Mouse (Mus musculus) midbrain, embryonic 16.5 days (tissue): ENCODE data around the gene Arid4b. TPM values are rescaled to one million over a fixed set of nuclear protein-coding genes. Genes with fewer than 3 reads are reported as not detected.

ENCODE experiments used
- ATAC-seq: fragments of 200-750 bp; cut with Nextera tagmentation; 2 replicates; pipeline ENCODE4 v1.8.0; 2017; ENCODE audit warnings: moderate TSS enrichment
- H3K27ac ChIP-seq: fragments of 300-500 bp; sonication (generic); 2 replicates; pipeline ENCODE4 v1.5.1; 2014; ENCODE audit warnings: mild to moderate bottlenecking, low read length, mixed read lengths
- H3K27me3 ChIP-seq: fragments of 300-500 bp; sonication (generic); 2 replicates; pipeline ENCODE4 v1.6.1; 2014; ENCODE audit warnings: low read depth, low read length, mixed read lengths; ENCODE audit not compliant: control insufficient read depth, insufficient read depth
- H3K36me3 ChIP-seq: fragments of 300-500 bp; sonication (generic); 2 replicates; pipeline ENCODE4 v1.6.1; 2014; ENCODE audit warnings: mild to moderate bottlenecking, low read length, moderate library complexity, mixed read lengths; ENCODE audit not compliant: control insufficient read depth, insufficient read depth
- H3K4me1 ChIP-seq: fragments of 300-500 bp; sonication (generic); 2 replicates; pipeline ENCODE4 v1.6.1; 2014; ENCODE audit warnings: mild to moderate bottlenecking, low read length, mixed read lengths; ENCODE audit not compliant: control insufficient read depth, insufficient read depth
- H3K4me2 ChIP-seq: fragments of 300-500 bp; sonication (generic); 2 replicates; pipeline ENCODE4 v1.6.1; 2014; ENCODE audit warnings: mild to moderate bottlenecking, low read length, mixed read lengths
- H3K4me3 ChIP-seq: fragments of 300-500 bp; sonication (generic); 2 replicates; pipeline ENCODE4 v1.5.1; 2014; ENCODE audit warnings: low read depth, mild to moderate bottlenecking, low read length, moderate library complexity, mixed read lengths
- H3K9ac ChIP-seq: fragments of 300-500 bp; sonication (generic); 2 replicates; pipeline ENCODE4 v1.6.1; 2014; ENCODE audit warnings: low read depth, low read length, mixed read lengths
- H3K9me3 ChIP-seq: fragments of 300-500 bp; sonication (generic); replicated peaks from 2 replicates; pipeline ENCODE4 v1.6.1; 2014; ENCODE audit warnings: mild to moderate bottlenecking, low read length, mixed read lengths; ENCODE audit not compliant: control insufficient read depth, poor library complexity, severe bottlenecking
- WGBS: fragments of 180-500 bp; shearing (Covaris S2); extraction: QIAGEN DNeasy Blood & Tissue Kit; methylation state at CpG from one replicate; pipeline ENCODE4 v1.1.7; 2014; 5-methylcytosine and 5-hydroxymethylcytosine counted together
- polyA plus RNA-seq: library from polyadenylated mRNA; unstranded; fragments of >200 nt; fragmentation: Nextera tagmentation; extraction: Ambion mirVana; gene quantifications from 2 replicates; pipeline ENCODE4 v1.2.1, GENCODE M21; 2015

Arid4b gene
- polyA plus RNA-seq, 1 experiment from 2014 or later: 80.9 TPM

GRCm38 (mm10) chr13:14069291-14069690 lies 6.3 kb downstream of the Arid4b start:
- Histone ChIP-seq H3K9me3 (no peaks in the 10 kb centered on the region), H3K4me2 (no peak overlapping the region), H3K4me1 (peaks cover 20% of the 10 kb centered on the region), H3K4me3 (no peak overlapping the region), H3K9ac (no peak overlapping the region), H3K27me3 (no peaks in the 10 kb centered on the region), H3K36me3 (no peaks in the 10 kb centered on the region), H3K27ac (no peak overlapping the region)
- 89% methylated on average over 1 of the region's 1 CpGs for WGBS
- ATAC-seq: no peak

- H3K4me1 ChIP-seq: no peaks in the 10 kb centered on the region
- WGBS: 100% methylated on average over 1 of the region's 1 CpGs
- no peaks in the 10 kb centered on the region for H3K27me3 ChIP-seq
- no peak overlapping the region for H3K4me3 ChIP-seq
- no peak overlapping the region for H3K27ac ChIP-seq
- H3K36me3 ChIP-seq: no peaks in the 10 kb centered on the region
- H3K9ac ChIP-seq: no peak overlapping the region
- no peak overlapping the region for H3K4me2 ChIP-seq
- no peak for ATAC-seq
- no peaks in the 10 kb centered on the region for H3K9me3 ChIP-seq
Observed at GRCm38 (mm10) chr13:14074371-14074770, 11.3 kb downstream of the Arid4b start.

DNA sequence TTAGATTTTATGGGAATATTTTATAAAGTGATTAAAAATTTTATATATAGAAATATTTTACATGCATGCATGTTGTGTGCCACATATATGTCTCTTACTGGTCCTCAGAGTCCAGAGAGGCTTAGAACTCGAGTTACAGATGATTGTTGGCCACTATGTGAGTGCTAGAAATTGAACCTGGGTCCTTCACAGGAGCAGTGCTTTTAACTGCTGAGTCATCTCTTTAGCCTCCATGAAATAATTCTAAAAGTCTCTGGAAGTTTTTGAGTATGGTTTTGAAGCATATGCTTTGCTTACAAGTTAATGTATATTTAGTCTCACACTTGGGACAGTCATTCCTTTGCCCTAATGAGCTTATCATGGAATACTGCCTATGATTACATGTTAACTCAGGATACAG lies 12.3 kb downstream of the Arid4b start:
- no peaks in the 10 kb centered on the region for H3K4me1 ChIP-seq
- no peak overlapping the region for H3K4me3 ChIP-seq
- H3K9ac ChIP-seq: no peak overlapping the region
- no peak for ATAC-seq
- H3K27me3 ChIP-seq: no peaks in the 10 kb centered on the region
- no peak overlapping the region for H3K4me2 ChIP-seq
- H3K27ac ChIP-seq: no peak overlapping the region
- no peaks in the 10 kb centered on the region for H3K9me3 ChIP-seq
- H3K36me3 ChIP-seq: no peaks in the 10 kb centered on the region
- 95% methylated on average over 1 of the region's 1 CpGs for WGBS

- no peaks in the 10 kb centered on the region for H3K36me3 ChIP-seq
- H3K4me1 ChIP-seq: no peaks in the 10 kb centered on the region
- 85% methylated on average over 1 of the region's 1 CpGs for WGBS
- ATAC-seq: no peak
- no peak overlapping the region for H3K4me2 ChIP-seq
- H3K4me3 ChIP-seq: no peak overlapping the region
- H3K9ac ChIP-seq: no peak overlapping the region
- no peak overlapping the region for H3K27ac ChIP-seq
- H3K9me3 ChIP-seq: no peaks in the 10 kb centered on the region
- no peaks in the 10 kb centered on the region for H3K27me3 ChIP-seq
Observed at GRCm38 (mm10) chr13:14088669-14089068, 25.6 kb downstream of the Arid4b start.

GRCm38 (mm10) chr13:14103026-14103425 lies 40.0 kb downstream of the Arid4b start:
- Histone ChIP-seq H3K27ac (no peak overlapping the region), H3K4me1 (no peaks in the 10 kb centered on the region; the same call in 1 of the 2 replicates), H3K9me3 (no peaks in the 10 kb centered on the region), H3K9ac (no peak overlapping the region), H3K27me3 (no peaks in the 10 kb centered on the region), H3K4me3 (no peak overlapping the region), H3K4me2 (no peak overlapping the region), H3K36me3 (no peaks in the 10 kb centered on the region)
- 78% methylated on average over 1 of the region's 1 CpGs for WGBS
- ATAC-seq: no peak

GRCm38 (mm10) chr13:14110154-14110873 lies 47.3 kb downstream of the Arid4b start:
- Histone ChIP-seq H3K9me3 (no peaks in the 10 kb centered on the region), H3K9ac (no peak overlapping the region), H3K27me3 (no peaks in the 10 kb centered on the region), H3K4me2 (no peak overlapping the region), H3K27ac (no peak overlapping the region), H3K4me3 (no peak overlapping the region), H3K4me1 (no peaks in the 10 kb centered on the region; the same call in 1 of the 2 replicates), H3K36me3 (no peaks in the 10 kb centered on the region)
- no peak for ATAC-seq
- WGBS: 92% methylated on average over 2 of the region's 2 CpGs

DNA sequence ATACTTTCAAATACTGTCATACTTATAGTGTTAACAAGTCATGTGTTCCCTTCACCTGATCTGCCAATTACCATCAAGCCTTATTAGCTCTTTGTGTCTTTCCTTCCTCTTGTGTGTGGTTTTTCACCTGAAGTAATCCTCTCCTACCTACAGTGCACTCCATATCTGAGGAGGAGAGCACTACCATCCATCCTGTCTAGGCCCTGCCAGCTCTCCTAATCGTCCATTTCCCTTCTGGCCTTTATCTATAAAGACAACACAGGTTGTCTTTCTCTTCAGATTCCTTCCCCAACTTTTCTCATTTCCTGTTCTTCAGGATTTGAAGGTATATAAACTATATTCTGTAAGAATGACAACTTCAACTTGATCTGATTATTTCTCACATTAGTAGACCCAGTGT lies 48.1 kb downstream of the Arid4b start:
- no peak overlapping the region for H3K4me2 ChIP-seq
- H3K27me3 ChIP-seq: no peaks in the 10 kb centered on the region
- H3K4me1 ChIP-seq: no peaks in the 10 kb centered on the region; the same call in 1 of the 2 replicates
- no peak overlapping the region for H3K9ac ChIP-seq
- ATAC-seq: no peak
- WGBS: 82% methylated on average over 1 of the region's 1 CpGs
- H3K9me3 ChIP-seq: no peaks in the 10 kb centered on the region
- no peaks in the 10 kb centered on the region for H3K36me3 ChIP-seq
- H3K27ac ChIP-seq: no peak overlapping the region
- H3K4me3 ChIP-seq: no peak overlapping the region

DNA sequence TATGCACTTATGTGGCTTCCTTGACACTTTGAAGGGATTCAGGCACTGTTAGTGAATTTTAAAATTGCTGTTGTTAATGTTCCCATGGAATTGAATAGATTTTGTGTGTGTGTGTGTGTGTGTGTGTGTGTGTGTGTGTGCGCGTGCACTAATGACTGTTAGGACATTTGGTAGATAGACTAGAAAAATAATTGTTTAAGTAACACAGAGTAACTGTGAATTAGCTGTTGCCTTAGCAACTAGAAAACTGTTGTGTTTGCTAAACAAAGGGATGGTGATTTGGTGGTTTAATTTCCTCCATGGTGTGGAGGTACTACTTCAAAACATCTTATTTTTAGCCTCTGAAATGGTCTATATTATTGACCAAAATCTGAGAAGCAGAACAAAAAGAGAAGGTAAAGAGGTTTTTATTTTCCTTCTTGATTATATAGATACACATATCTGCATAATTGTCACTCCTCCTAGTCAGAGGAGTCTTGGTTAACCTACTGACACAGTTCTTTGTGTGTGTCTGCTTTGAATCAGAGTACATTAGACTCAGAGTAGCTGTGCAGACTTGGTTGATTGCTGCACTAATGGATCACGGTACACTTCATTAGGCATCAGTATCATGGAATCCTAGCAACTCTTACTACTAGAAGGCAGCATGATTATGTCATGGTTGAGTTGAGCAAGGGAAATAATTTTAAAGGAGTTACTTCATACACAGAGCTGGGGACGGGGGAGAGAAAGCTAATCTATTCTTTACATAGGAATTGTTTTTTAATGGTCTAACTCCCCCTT lies 50.9 kb downstream of the Arid4b start:
- Histone ChIP-seq H3K9ac (no peak overlapping the region), H3K27ac (no peak overlapping the region), H3K36me3 (no peaks in the 10 kb centered on the region), H3K4me3 (no peak overlapping the region), H3K4me2 (no peak overlapping the region), H3K27me3 (no peaks in the 10 kb centered on the region), H3K9me3 (no peaks in the 10 kb centered on the region), H3K4me1 (no peaks in the 10 kb centered on the region; the same call in 1 of the 2 replicates)
- 70% methylated on average over 4 of the region's 4 CpGs for whole genome bisulfite sequencing
- peak; percentile 40; the same call in 1 of the 2 replicates for ATAC-seq

DNA sequence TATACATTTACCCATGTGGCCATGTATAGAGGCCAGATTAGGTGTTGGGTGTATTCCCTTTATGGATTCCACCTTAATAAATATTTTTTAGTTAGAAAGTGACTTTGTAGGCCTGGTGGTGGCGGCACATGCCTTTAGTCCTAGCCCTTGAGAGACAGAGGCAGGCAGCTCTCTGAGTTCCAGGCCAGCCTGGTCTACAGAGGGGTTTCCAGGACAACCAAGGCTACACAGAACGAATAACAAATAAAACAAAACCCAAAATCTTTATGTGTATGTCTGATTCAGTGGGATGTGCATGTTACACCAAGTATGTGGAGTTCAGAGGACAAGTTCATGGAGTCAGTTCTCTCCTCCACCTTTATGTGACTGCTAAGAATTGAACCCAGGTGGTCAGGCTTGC lies 52.8 kb downstream of the Arid4b start:
- Histone ChIP-seq H3K4me2 (no peak overlapping the region), H3K27me3 (no peaks in the 10 kb centered on the region), H3K9me3 (no peaks in the 10 kb centered on the region), H3K4me3 (no peak overlapping the region), H3K9ac (no peak overlapping the region), H3K27ac (no peak overlapping the region), H3K36me3 (no peaks in the 10 kb centered on the region), H3K4me1 (no peaks in the 10 kb centered on the region; the same call in 1 of the 2 replicates)
- WGBS: 100% methylated on average over 2 of the region's 2 CpGs
- no peak for ATAC-seq
